In genomic region chr2:130667559-130667958, GRCm38 (mm10) we compare ENCODE assay signal across 8 mouse cellular contexts. TPM values are rescaled to one million over a fixed set of nuclear protein-coding genes. Genes with fewer than 3 reads are reported as not detected.
DNase-seq lines count a peak whose midpoint lies in the region; ATAC-seq and TF ChIP-seq lines count a peak whose summit lies in the region.

Gene Itpa, plus strand, starts transcription at chr2:130667610.

- WGBS in hindbrain, embryonic 13.5 days, result under 1% methylated on average over 31 of the region's 31 CpGs

- POLR2A ChIA-PET in Patski (lab: Charles Lee), result interaction anchor here (2.0 kb wide), 1 partner anchor 11 kb away, joined by 6 read pairs; no protein-coding TSS in a partner anchor

- CTCF ChIA-PET in Patski (lab: Charles Lee), result interaction anchor here (0.7 to 1.7 kb wide), 3 partner anchors 10 to 53 kb away, joined by 3 to 5 read pairs (median 3); no protein-coding TSS in a partner anchor

- peak; percentile 69 for ATAC-seq in Patski
- ATAC-seq in hindbrain, embryonic 13.5 days (ENCODE audit: low FRiP score), result peak; percentile 58

- peak within 1 kb of the TSS; percentile 94 for H3K27ac ChIP-seq in hindbrain, embryonic 13.5 days

- peak within 1 kb of the TSS; percentile 82 for H3K9ac ChIP-seq in hindbrain, embryonic 13.5 days

- H3K27me3 ChIP-seq in Patski, result no peaks in the 10 kb centered on the region
- no peaks in the 10 kb centered on the region for H3K27me3 ChIP-seq in hindbrain, embryonic 13.5 days

- H3K4me1 ChIP-seq in hindbrain, embryonic 13.5 days (replicated peaks), result peaks cover 38% of the 10 kb centered on the region

- peaks cover 17% of the 10 kb centered on the region for H3K36me3 ChIP-seq in hindbrain, embryonic 13.5 days

- peak within 1 kb of the TSS; percentile 70 for H3K4me3 ChIP-seq in hindbrain, embryonic 13.5 days

- no peak for TF ChIP-seq CTCF in Patski (IDR thresholded peaks at IDR 0.05)

- peak within 1 kb of the TSS; percentile 73 for H3K4me2 ChIP-seq in hindbrain, embryonic 13.5 days

- no peaks in the 10 kb centered on the region for H3K9me3 ChIP-seq in hindbrain, embryonic 13.5 days

- DNase-seq in Patski (ENCODE audit: low read depth, low spot score), result no peak
- DNase-seq in cerebellum, postnatal 10 days, result peak; percentile 91 to 93
- DNase-seq in frontal cortex, postnatal 14 days (ENCODE audit: low spot score in 2 of 2), result peak; percentile 77 to 78
- DNase-seq in layer of hippocampus, postnatal 36 days, result peak; percentile 86 to 87
- DNase-seq in lung, postnatal 36 days, result peak; percentile 90
- DNase-seq in retina, postnatal 1 day, result peak; percentile 95
- peak; percentile 67 for DNase-seq in urinary bladder, adult 2 months (ENCODE audit: low spot score)

- in situ Hi-C loops in Patski (cut with MboI; ENCODE audit: low pct_unique_long_range_greater_than_20kb), result no loop called here

RNA-seq across cellular contexts. Expression of gene Itpa, which starts in this region (rescaled TPM):
- 59.1 TPM for polyA plus RNA-seq in Patski (2021)
- 141 and 143 TPM in 2 replicates for polyA plus RNA-seq in hindbrain, embryonic 13.5 days (2015; fragmentation: Nextera tagmentation; extraction: Ambion mirVana)
- 10 to 100 TPM; 34.1 to 39.2 TPM for total RNA-seq in layer of hippocampus, postnatal 36 days (2021)
- polyA plus RNA-seq in urinary bladder, adult 2 months (2012; rRNA removed), result 32.4 and 46.0 TPM in 2 replicates
